Mouse (Mus musculus) gastrocnemius, postnatal 10 days (tissue): ENCODE results near the gene Zfp536. TPM values are rescaled to one million over a fixed set of nuclear protein-coding genes. Genes with fewer than 3 reads are reported as not detected.

Experiments
- DNase-seq: peaks from one replicate; pipeline ENCODE4 v3.0.0; 2021; ENCODE audit warnings: mixed read lengths
- total RNA-seq, 2 experiments: library from RNA; stranded (reverse); gene quantifications; 2 replicates each; pipeline ENCODE4 v1.2.3; 2021

Gene Zfp536
- total RNA-seq, 2 experiments from 2014 or later, result 3.9 to 4.2 TPM

DNA sequence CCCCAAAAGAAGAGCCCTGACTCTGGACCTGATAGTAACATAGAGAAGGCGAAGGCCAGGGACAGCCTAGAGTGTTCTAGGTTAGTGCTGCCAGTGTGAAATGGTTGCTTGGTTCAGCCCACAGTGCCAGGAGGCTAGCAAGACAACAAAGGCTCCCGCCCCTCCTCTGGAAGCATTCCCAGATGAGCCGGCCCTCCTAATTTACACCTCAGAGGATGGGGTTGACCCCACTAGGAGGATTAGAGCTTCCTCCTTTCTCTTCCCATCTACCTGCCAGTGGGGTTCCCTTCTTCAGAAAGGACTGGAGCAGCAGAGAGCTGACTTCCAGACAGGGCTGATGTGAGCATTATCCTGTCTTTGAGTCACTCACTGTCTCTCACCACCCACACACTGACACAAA is 219.8 kb downstream of the Zfp536 start:
- DNase-seq, result no peak

DNA sequence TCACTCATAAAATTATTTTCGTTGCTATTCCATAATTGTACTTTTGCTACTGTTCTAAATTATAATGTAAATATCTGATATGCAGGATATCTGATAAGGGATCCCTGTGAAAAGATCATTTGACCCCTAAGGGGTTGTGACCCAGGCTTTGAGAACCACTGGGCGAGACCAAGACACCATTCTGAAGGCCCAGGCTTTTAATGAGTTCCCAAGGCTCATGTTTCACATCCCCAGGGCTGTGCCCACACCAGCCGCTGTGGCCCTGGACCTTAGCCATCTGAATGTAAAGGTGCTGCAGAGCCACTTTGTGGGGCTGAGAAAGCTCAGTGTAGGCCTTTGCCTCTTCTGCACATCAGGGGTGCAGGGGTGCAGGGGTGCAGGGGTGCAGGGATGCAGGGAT is 221.1 kb downstream of the Zfp536 start:
- DNase-seq, result no peak

DNA sequence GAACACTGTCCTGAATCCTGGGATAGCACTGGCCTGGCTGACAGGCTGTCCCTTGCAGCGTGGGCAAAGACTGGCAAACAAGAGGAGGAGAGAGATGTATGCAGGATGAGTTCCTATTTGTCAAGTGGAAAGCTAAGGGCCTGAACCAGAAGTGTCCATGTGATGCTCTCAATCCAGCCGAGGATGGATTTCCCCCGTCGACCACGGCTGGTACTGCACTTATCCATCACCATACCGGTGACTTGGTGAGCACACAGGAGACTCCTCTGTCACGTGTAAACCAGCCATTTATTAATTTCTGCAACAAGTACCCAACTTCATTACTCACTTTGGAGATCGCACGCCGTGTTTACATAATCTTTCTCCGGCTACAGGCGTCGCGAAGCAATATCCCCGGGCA is 224.6 kb downstream of the Zfp536 start:
- no peak for DNase-seq

DNA sequence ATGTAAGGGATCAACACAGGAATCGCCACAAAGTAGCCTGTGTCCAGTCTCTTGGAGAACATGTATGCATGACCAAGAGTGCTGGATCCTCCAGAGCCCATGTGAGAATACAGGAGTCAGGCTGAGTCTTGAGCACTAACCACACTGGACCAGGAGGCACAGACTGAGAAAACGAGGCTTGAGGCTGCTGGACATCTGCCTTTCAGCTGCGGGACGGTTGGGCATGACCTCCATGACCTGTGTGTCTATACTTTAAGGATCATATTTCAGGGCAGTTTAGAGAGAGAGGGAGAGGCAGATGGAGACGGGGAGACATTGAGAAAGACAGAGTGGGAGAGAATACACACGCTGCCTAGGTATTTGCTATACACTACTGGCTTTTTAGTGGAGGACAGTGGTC is 229.4 kb downstream of the Zfp536 start:
- DNase-seq, result no peak

DNA sequence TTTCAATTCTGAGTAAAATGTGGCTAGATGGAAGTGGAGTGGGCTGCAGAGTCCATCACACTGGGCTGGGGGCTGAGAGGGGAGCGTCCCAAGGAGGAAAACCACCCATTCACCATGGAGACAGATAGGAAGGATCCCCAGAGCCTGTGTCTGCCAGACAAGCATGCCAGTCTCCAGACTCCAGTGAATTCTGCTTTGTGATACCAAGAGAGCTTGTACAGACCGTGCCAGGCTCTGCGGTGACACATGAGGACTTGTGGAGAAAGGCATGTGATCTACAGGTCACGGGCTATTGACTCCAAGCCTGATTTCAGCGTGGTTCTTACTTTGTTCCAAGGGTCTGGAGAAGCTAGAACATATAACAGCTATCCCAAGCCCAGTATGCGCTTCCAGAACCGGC is 230.5 kb downstream of the Zfp536 start:
- DNase-seq, result no peak

- DNase-seq, result no peak
Observed at GRCm38 (mm10) chr7:37531166-37531565, 242.3 kb downstream of the Zfp536 start.

GRCm38 (mm10) chr7:37528311-37528710 is 245.1 kb downstream of the Zfp536 start:
- no peak for DNase-seq

DNA sequence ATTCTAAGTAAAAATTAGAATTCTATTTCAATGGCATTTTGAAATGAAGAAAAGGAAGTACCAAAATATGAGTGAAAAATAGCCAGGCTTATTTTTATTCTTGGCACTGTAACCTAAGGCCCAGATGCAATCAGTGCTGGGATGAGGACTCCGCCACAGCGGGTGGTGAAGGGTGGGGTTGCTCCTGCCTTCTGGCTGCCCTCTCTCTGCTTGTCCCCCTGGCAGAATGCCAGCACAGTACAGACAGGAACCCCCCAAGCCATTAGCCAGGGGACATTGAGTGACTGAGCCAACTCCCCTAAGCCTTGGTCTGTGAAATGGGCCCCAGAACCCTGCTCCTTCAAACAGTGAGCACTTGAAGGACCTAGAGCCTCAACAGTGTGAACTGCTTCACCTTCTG is 245.6 kb downstream of the Zfp536 start:
- no peak for DNase-seq

GRCm38 (mm10) chr7:37521407-37521806 is 252.0 kb downstream of the Zfp536 start:
- no peak for DNase-seq

GRCm38 (mm10) chr7:37510933-37511675 is 262.3 kb downstream of the Zfp536 start:
- DNase-seq, result no peak

GRCm38 (mm10) chr7:37509700-37510099 is 263.7 kb downstream of the Zfp536 start:
- no peak for DNase-seq

GRCm38 (mm10) chr7:37505548-37505947 is 267.9 kb downstream of the Zfp536 start:
- no peak for DNase-seq

- no peak for DNase-seq
Observed at GRCm38 (mm10) chr7:37505096-37505495, 268.3 kb downstream of the Zfp536 start.

DNA sequence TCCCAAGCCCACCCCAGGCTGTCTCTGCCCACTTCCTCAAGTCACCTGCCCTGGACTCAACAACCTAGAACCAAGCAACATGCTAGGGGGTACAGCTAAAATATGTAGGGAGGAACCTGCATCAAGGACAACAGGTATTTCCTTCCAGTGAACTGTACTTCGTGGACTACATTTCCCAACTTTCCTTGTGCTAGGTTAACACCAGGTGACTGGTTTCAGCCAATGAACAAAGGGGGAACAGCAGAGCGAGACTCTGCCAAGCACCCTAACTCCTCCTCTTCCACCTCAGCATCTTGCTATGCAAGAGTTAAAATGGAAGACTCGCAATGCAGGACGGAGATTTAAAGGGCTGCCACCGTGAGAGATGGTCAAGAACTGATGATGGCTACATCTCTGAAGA is 274.6 kb downstream of the Zfp536 start:
- no peak for DNase-seq

GRCm38 (mm10) chr7:37496491-37496890 is 276.9 kb downstream of the Zfp536 start:
- no peak for DNase-seq

DNA sequence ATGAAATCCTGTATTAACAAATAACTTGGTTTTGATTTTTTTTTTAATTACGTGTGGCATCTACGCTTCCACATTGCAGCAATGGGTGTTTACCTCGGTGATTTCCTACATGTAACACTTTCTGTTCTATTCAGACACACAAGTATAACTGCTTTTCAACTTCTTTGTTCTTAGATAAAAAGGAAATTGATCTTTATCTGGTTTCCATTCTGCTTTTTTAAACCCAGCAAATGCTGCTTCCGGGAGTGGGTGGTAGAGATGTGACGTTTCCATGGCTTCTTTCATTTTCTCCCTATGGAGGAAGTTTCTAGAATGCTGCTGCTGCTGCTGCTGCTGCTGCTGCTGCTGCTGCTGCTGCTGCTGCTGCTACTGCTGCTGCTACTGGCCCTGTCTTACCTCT is 283.1 kb downstream of the Zfp536 start:
- no peak for DNase-seq

DNA sequence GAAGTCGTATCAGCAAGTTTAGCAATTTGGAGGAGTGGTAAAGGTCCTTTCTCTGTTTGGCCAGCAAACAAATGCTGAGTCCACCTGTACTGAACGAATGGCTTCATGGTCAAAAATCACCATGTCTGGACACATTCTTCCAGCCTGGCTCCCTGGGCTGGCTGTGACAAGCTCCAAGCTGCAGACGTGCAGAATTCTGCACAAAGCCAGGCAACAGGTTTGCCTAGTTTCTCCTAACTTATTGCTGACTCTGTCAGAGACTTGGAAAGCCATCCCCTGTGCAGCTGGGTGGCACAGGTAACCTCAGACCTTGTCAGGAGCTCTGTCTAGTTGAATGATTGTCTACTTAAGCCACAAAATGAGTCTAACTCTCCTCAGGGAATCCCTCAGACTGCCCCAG is 288.5 kb downstream of the Zfp536 start:
- DNase-seq, result no peak

DNA sequence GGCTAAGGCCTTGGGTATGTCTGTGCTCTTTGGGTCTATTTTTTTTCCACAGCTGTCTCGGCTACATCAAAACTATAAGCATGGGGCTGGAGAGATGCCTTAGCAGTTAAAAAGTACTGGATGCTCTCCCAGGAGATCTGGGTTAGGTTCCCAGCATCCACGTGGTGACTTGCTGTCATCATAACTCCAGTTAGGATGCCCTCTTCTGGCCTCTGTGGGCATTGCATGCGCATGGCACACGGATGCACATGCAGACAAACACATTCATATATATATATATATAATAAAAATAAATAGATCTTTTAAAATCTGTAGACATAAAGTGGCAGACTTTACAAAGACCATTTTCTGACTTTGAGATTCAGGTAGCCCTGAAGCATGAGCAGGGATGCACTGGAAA is 290.9 kb downstream of the Zfp536 start:
- no peak for DNase-seq

- DNase-seq, result no peak
Observed at GRCm38 (mm10) chr7:37481165-37481564, 292.3 kb downstream of the Zfp536 start.

DNA sequence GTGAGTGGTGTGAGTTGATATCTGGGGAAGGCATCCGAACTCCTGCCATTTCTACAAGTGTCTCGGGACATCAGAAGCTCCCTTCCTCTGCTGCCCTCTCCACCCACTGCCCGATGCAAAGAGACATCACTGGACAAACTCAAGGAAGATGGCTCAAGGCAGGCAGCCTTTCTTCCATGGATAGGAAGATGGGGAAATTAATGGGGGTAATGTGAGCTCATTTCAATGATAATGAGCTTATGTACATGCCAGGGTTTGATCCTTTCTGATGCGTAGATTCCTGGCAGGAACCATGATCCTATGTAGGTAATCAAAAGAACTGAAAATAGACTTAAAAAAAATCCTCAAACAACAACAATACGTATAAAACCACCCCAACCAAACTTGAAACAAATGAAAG is 296.1 kb downstream of the Zfp536 start:
- no peak for DNase-seq

GRCm38 (mm10) chr7:37475485-37475884 is 298.0 kb downstream of the Zfp536 start:
- DNase-seq, result no peak

DNA sequence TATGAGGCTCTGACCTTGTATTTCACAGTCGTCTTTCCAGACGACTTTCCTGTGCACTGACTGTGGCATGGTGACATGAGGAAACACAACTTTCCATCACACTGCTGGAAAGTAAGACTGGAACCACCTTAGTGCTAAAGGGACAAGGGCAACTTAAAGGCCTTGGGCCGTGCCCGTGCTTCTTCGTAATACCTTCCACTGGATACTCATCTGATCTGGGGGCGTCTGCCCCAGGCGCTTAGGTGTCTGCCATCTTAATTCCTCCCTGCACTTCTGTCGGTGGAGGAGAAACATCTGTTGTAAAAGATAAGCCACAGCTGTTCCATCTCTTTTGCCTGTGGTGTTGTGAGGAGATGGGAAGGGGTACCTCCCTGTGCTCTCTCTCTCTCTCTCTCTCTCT is 299.2 kb downstream of the Zfp536 start:
- no peak for DNase-seq

DNA sequence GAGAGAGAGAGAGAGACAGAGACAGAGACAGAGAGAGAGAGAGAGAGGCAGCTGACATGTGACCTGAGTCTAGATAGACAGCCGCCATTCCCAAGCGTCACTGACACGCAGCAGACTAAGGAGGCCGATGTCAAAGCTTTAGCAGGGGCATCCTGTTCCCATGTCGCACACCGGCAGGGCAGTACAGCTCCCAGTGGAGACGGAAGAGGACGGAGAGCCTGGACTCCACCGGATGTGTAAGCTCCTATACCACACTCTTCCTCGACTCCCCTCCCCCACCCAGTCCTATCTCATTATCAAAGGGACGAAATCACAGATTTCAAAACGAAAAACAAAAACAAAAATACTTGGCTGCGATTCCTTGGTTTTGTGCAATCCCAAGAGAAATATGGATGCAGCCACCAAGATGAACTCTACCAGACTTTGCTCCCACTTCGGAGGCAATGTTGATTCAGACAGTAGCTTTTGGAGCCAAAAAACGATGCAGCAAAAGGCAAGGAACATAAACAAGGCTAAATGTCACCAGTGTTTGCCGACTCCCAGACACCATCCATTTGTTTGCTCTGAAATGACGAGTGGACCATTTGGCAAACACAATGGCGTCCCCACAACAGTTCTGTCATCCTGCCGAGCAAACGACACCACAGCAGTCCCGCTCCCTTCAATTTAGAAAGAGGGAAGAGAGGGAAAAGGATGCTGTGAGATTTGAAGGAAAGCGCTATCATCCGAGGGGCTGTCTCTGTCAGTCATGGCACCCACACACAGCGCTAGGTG is 299.9 kb downstream of the Zfp536 start:
- DNase-seq, result no peak

DNA sequence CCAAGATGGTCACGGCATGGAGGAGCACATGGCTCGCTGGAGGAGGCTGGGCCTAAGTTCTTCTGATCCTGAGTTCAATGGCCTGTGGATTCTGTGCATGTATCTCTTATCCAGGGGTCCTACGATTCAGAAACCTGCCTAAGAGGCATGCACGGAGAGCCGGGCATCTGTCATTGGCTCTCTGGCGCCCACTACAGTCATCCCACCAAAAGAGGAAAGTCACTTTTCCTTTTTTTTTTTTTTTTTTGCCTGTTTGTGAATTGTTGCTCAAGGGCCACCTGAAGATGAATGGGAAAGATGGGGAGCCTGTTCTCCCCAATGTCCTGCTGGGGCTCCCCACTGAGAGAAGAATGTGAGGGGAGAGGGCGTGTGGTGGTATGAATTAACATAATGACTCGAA is 301.7 kb downstream of the Zfp536 start:
- no peak for DNase-seq
